Mouse (Mus musculus): ENCODE data around the gene Ccdc144b. TPM values are rescaled to one million over a fixed set of nuclear protein-coding genes. Genes with fewer than 3 reads are reported as not detected.
A peak's percentile ranks its signal among the peaks of the same experiment; 100 is the strongest.

Ccdc144b gene
- polyA plus RNA-seq, 2 experiments: not detected

- H3K36me3 ChIP-seq (replicated peaks; ENCODE audit: control insufficient read depth, insufficient read depth, low read depth): no peaks in the 10 kb centered on the region
- H3K4me2 ChIP-seq (ENCODE audit: low read depth): no peak overlapping the region
- WGBS (ENCODE audit: insufficient replicate concordance): 76% methylated on average over 7 of the region's 7 CpGs
- ATAC-seq (ENCODE audit: insufficient read depth): no peak
- no peaks in the 10 kb centered on the region for H3K4me1 ChIP-seq (replicated peaks; ENCODE audit: control insufficient read depth in 2 of 2, insufficient read depth in 2 of 2, low read length in 1 of 2)
- no peaks in the 10 kb centered on the region for H3K27me3 ChIP-seq (ENCODE audit: control insufficient read depth, insufficient read depth, low read length)
- no peak overlapping the region for H3K27ac ChIP-seq
- H3K9ac ChIP-seq (replicated peaks): no peak overlapping the region
- no peak for TF ChIP-seq CTCF (IDR thresholded peaks at IDR 0.05; ENCODE audit: low read depth)
- no peak for TF ChIP-seq EP300 (IDR thresholded peaks at IDR 0.05; ENCODE audit: low read depth)
- DNase-seq (ENCODE audit: low read depth in 3 of 3, low spot score in 3 of 3): no peak
- no peak overlapping the region for H3K4me3 ChIP-seq (ENCODE audit: insufficient read depth in 1 of 2, low read depth in 2 of 2, low read length in 2 of 2)
- no peaks in the 10 kb centered on the region for H3K9me3 ChIP-seq (ENCODE audit: control insufficient read depth, low read length)
These were observed 62.6 kb downstream of the Ccdc144b start for GRCm38 (mm10) chr3:35990715-35991114.

GRCm38 (mm10) chr3:35988031-35988430, 65.3 kb downstream of the Ccdc144b start:
- no peaks in the 10 kb centered on the region for H3K27me3 ChIP-seq (ENCODE audit: control insufficient read depth, insufficient read depth, low read length)
- no peak overlapping the region for H3K9ac ChIP-seq (replicated peaks)
- WGBS (ENCODE audit: insufficient replicate concordance): 76% methylated on average over 6 of the region's 6 CpGs
- H3K4me3 ChIP-seq (ENCODE audit: insufficient read depth in 1 of 2, low read depth in 2 of 2, low read length in 2 of 2): no peak overlapping the region
- no peaks in the 10 kb centered on the region for H3K36me3 ChIP-seq (replicated peaks; ENCODE audit: control insufficient read depth, insufficient read depth, low read depth)
- no peaks in the 10 kb centered on the region for H3K4me1 ChIP-seq (replicated peaks; ENCODE audit: control insufficient read depth in 2 of 2, insufficient read depth in 2 of 2, low read length in 1 of 2)
- no peak for ATAC-seq (ENCODE audit: insufficient read depth)
- no peak for DNase-seq (ENCODE audit: low read depth in 3 of 3, low spot score in 3 of 3)
- no peaks in the 10 kb centered on the region for H3K9me3 ChIP-seq (ENCODE audit: control insufficient read depth, low read length)
- no peak overlapping the region for H3K4me2 ChIP-seq (ENCODE audit: low read depth)
- TF ChIP-seq CTCF (IDR thresholded peaks at IDR 0.05; ENCODE audit: low read depth): no peak
- TF ChIP-seq EP300 (IDR thresholded peaks at IDR 0.05; ENCODE audit: low read depth): no peak
- H3K27ac ChIP-seq: no peak overlapping the region

- DNase-seq (ENCODE audit: low read depth in 3 of 3, low spot score in 3 of 3) (no peak), ATAC-seq (ENCODE audit: insufficient read depth) (no peak)
- WGBS (ENCODE audit: insufficient replicate concordance): 68% methylated on average over 6 of the region's 6 CpGs
- no peaks in the 10 kb centered on the region for H3K36me3 ChIP-seq (replicated peaks; ENCODE audit: control insufficient read depth, insufficient read depth, low read depth)
- TF ChIP-seq CTCF (IDR thresholded peaks at IDR 0.05; ENCODE audit: low read depth) (no peak), EP300 (IDR thresholded peaks at IDR 0.05; ENCODE audit: low read depth) (no peak)
- H3K9ac ChIP-seq (replicated peaks): no peak overlapping the region
- H3K4me2 ChIP-seq (ENCODE audit: low read depth): no peak overlapping the region
- no peak overlapping the region for H3K27ac ChIP-seq
- no peaks in the 10 kb centered on the region for H3K4me1 ChIP-seq (replicated peaks; ENCODE audit: control insufficient read depth in 2 of 2, insufficient read depth in 2 of 2, low read length in 1 of 2)
- H3K4me3 ChIP-seq (ENCODE audit: insufficient read depth in 1 of 2, low read depth in 2 of 2, low read length in 2 of 2): no peak overlapping the region
- H3K9me3 ChIP-seq (ENCODE audit: control insufficient read depth, low read length): no peaks in the 10 kb centered on the region
- no peaks in the 10 kb centered on the region for H3K27me3 ChIP-seq (ENCODE audit: control insufficient read depth, insufficient read depth, low read length)
These were observed 67.1 kb downstream of the Ccdc144b start for GRCm38 (mm10) chr3:35986266-35986665.

GRCm38 (mm10) chr3:35973551-35973950, 79.8 kb downstream of the Ccdc144b start:
- ATAC-seq (ENCODE audit: insufficient read depth) (no peak), DNase-seq (ENCODE audit: low read depth in 3 of 3, low spot score in 3 of 3) (peak in 1 of 3 experiments; percentile 16)
- Histone ChIP-seq H3K4me1 (replicated peaks; ENCODE audit: control insufficient read depth in 2 of 2, insufficient read depth in 2 of 2, low read length in 1 of 2) (no peaks in the 10 kb centered on the region), H3K27ac (no peak overlapping the region), H3K36me3 (replicated peaks; ENCODE audit: control insufficient read depth, insufficient read depth, low read depth) (no peaks in the 10 kb centered on the region), H3K4me2 (ENCODE audit: low read depth) (no peak overlapping the region), H3K9ac (replicated peaks) (no peak overlapping the region), H3K4me3 (ENCODE audit: insufficient read depth in 1 of 2, low read depth in 2 of 2, low read length in 2 of 2) (no peak overlapping the region), H3K9me3 (ENCODE audit: control insufficient read depth, low read length) (no peaks in the 10 kb centered on the region), H3K27me3 (ENCODE audit: control insufficient read depth, insufficient read depth, low read length) (no peaks in the 10 kb centered on the region)
- TF ChIP-seq EP300 (IDR thresholded peaks at IDR 0.05; ENCODE audit: low read depth) (no peak), CTCF (IDR thresholded peaks at IDR 0.05; ENCODE audit: low read depth) (peak; percentile 77)
- 54% methylated on average over 7 of the region's 7 CpGs for WGBS (ENCODE audit: insufficient replicate concordance)

GRCm38 (mm10) chr3:35972985-35973384, 80.4 kb downstream of the Ccdc144b start:
- DNase-seq (ENCODE audit: low read depth in 3 of 3, low spot score in 3 of 3) (peak in 2 of 3 experiments; percentile 4 to 9), ATAC-seq (ENCODE audit: insufficient read depth) (peak; percentile 57; the same call in 1 of the 2 replicates)
- no peaks in the 10 kb centered on the region for H3K4me1 ChIP-seq (replicated peaks; ENCODE audit: control insufficient read depth in 2 of 2, insufficient read depth in 2 of 2, low read length in 1 of 2)
- H3K9me3 ChIP-seq (ENCODE audit: control insufficient read depth, low read length): no peaks in the 10 kb centered on the region
- TF ChIP-seq CTCF (IDR thresholded peaks at IDR 0.05; ENCODE audit: low read depth) (peak; percentile 76), EP300 (IDR thresholded peaks at IDR 0.05; ENCODE audit: low read depth) (no peak)
- H3K27ac ChIP-seq: no peak overlapping the region
- no peaks in the 10 kb centered on the region for H3K27me3 ChIP-seq (ENCODE audit: control insufficient read depth, insufficient read depth, low read length)
- WGBS (ENCODE audit: insufficient replicate concordance): 58% methylated on average over 4 of the region's 4 CpGs
- H3K4me3 ChIP-seq (ENCODE audit: insufficient read depth in 1 of 2, low read depth in 2 of 2, low read length in 2 of 2): no peak overlapping the region
- no peaks in the 10 kb centered on the region for H3K36me3 ChIP-seq (replicated peaks; ENCODE audit: control insufficient read depth, insufficient read depth, low read depth)
- H3K9ac ChIP-seq (replicated peaks): no peak overlapping the region
- no peak overlapping the region for H3K4me2 ChIP-seq (ENCODE audit: low read depth)

Data from liver, embryonic 14.5 days (tissue).